Mouse (Mus musculus) CH12.LX (cell line): ENCODE measurements at regions not wholly inside any gene's neighbourhood (a gene's known extent, or its start where the extent isn't known, plus 50 kb on each side); places are given as distances from the start of the nearest gene placed in this dataset.

Experiments used
- ETS1 ChIP-seq: conservative IDR thresholded peaks from 2 replicates; pipeline ENCODE4 v1.6.1; 2012; ENCODE audit warnings: low read depth, mild to moderate bottlenecking, inconsistent platforms, low read length, improper control_type of control experiment, moderate library complexity
- ZC3H11A ChIP-seq: IDR thresholded peaks from 2 replicates; pipeline ENCODE4 v1.6.1; 2012; ENCODE audit warnings: low read depth, mild to moderate bottlenecking, inconsistent platforms, low read length, improper control_type of control experiment

- TF ChIP-seq ZC3H11A (no peak), ETS1 (no peak)
Measured at GRCm38 (mm10) chr6:140843292-140843991, 114.4 kb downstream of the Gm11077 start.
